Mouse (Mus musculus) heart, postnatal 4 days (tissue): ENCODE data around the gene Kcna2. TPM values are rescaled to one million over a fixed set of nuclear protein-coding genes. Genes with fewer than 3 reads are reported as not detected.

Source experiments
- DNase-seq: peaks from one replicate; pipeline ENCODE4 v3.0.0; 2021
- total RNA-seq, 2 experiments: library from RNA; stranded (reverse); gene quantifications; 2 replicates each; pipeline ENCODE4 v1.2.3; 2021

The Kcna2 gene
- total RNA-seq, 2 experiments from 2014 or later = 0.14 to 0.43 TPM

DNA sequence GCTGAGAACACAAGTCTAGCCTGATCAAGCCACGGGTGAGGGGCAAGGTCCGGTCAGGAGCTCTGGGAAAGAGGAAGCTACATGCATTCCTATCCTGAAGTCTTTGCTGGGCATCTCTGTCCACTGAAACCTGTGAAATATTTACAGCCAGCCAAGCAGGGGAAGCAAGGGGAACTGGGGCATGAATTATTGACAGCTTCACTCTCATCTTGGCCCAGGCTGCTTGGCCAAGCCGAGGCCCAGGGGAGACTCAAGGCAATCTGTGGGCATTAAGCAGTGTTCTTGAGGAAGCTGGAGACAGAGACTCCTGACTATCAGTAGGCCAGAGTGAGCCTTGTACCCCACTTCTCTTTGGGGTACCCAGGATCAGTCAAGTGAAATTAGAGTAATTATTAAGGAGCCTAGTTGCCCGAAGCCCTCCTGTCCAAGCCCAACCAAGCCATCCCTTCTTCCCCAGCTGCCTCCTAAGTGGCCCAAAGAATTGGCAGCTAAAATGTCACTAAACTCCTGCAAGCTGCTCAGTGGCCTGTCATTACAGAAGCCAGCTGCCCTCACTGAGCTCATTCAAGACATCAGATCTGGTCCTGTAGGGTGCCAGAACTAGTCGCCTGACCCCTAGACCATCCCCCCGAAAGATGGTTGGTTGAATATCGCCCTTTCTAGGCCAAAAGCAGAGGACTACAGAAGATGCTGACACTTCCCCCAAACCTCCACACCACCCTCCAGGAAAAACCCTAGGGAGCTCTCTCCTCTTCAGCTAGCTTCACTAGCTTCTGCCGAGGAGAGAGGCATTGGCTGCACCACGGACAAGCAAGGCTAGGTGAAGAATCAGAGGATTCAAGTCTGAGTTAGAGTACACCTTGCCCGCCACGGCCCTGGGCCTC lies 53.1 kb downstream of the Kcna2 start:
- no peak for DNase-seq

DNA sequence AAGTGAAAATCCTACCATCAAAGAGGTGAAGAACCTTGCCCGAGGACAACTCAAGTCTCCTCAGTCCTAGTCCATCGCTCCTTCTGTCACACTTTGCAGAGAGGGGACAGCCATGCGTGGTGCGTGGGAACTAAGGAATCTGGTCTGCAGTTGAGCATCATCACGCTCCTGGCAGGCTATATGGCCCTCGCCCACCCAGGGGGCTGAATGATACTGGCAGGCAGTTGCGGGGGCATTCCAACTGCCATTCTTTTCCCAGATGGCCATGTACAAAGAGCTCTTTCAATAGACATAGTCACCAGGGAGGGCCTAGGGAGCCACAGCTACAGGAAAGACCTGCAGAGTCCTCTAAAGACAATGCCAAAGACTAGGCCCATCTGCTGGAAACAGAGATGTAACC lies 57.9 kb downstream of the Kcna2 start:
- DNase-seq = no peak

DNA sequence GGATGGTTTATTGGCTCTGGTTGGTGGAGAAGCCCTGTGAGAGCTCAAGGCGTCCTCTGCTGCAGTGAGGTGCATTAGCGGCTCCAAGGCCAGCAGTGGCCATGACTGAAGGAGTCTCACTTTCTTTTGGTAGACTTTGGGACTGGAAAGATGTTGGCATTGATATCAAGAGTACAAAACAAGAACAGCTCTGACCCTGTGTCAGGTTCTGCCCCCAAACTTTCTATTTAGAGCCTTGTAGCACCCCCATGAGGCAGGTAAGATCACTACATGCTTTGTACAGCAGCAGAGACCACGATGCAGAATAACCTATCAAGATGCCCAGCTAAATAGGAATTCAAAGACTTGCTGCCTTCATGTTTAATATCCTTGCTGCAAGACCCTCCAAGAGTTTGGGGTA lies 58.5 kb downstream of the Kcna2 start:
- DNase-seq = no peak

DNA sequence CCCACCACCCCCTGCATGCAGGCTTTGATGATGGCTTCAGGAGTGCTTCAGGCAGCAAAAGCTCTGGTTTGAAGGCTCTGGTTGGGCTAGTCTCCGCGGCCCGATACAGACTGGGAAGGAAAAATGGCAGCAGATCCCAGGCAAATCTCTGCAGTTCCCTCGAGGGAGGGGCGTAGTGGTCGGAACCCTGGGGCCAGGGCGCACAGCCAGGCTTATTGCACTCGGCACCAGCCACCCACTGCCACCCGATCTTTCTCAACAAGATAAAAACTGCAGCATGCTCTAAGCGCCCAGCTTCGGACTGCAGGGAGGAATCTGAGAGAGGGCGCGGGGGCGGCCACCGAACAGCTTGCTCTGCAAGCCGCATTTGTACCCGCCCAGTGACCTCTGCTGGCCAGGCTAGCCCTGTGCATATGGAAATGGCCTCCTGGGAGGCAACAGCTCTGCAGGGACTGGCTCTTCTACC lies 58.9 kb downstream of the Kcna2 start:
- peak; percentile 52 for DNase-seq

DNA sequence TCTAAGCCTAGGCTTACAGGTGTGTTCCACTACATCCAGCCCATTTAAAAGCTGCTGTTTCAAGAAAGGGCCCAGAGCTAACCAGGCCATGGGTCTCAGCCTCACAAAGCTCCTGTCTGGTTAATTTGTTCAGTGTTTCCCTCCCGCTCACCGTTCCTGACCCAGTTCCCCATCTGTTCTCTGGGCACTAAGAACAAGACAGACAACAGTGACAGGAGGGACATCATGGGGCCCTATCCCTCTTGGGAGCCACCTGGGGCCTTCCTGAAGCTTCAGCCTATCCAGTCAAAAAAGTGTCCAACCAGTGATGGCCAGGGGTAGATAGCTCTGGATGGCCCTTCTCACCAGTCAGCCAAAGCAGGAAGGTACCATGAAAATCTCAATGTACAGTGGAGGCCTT lies 61.8 kb downstream of the Kcna2 start:
- DNase-seq = no peak

Other genes starting within 250 kb of the Kcna2 start
- gene Kcna3, start 65.0 kb upstream of the Kcna2 start, total RNA-seq = under 1 TPM; 0.50 to 0.69 TPM
- gene Kcna10, start 81.9 kb downstream of the Kcna2 start, total RNA-seq = not detected
- not detected for gene Cym, start 120.6 kb downstream of the Kcna2 start, total RNA-seq
- gene A630076J17Rik, start 129.5 kb downstream of the Kcna2 start, total RNA-seq = not detected
- under 1 TPM in 1 of 2 experiments, not detected in 1; 0.36 TPM for gene Prok1, start 138.6 kb downstream of the Kcna2 start, total RNA-seq
- gene Lamtor5, start 177.7 kb downstream of the Kcna2 start, total RNA-seq = 10 to 100 TPM; 69.7 to 70.3 TPM
- under 1 TPM; 0.31 to 0.32 TPM for gene Slc16a4, start 190.1 kb downstream of the Kcna2 start, total RNA-seq
- 10 to 100 TPM; 33.0 to 35.1 TPM for gene Rbm15, start 232.5 kb downstream of the Kcna2 start, total RNA-seq